Mouse (Mus musculus): Measurements from ENCODE around the gene Lin37. TPM values are rescaled to one million over a fixed set of nuclear protein-coding genes. Genes with fewer than 3 reads are reported as not detected.

Lin37 gene
- polyA plus RNA-seq, 1 experiment = not detected

DNA sequence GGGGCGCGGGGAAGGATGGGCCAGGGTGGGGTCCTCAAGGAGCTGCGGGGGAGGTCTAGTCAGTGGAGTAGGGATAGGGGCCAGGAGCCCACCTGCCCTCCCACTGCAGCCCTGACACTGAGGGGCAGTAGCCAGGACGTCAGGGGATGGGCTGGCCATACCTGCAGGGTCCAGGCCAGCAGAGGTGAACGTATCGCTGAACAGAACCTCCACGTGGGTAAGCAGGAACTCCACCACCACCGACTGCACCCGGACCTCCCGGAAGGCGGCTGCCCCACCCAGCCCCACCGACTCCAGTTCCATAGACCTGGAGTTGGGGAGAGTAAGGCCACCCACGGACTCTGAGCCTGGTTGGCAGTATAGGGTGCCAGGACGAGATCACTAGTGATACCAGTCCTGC, 32.7 kb downstream of the Lin37 start:
- H3K27ac ChIP-seq (ENCODE audit: insufficient read depth, low read depth, low read length) = no peak overlapping the region
- no peak for TF ChIP-seq POLR2A (IDR thresholded peaks at IDR 0.05; ENCODE audit: insufficient read depth, low read depth, low read length)
- TF ChIP-seq CTCF (IDR thresholded peaks at IDR 0.05; ENCODE audit: insufficient read depth, low read depth, low read length) = no peak
- 80% methylated on average over 14 of the region's 14 CpGs for WGBS
- peaks cover 47% of the 10 kb centered on the region for H3K4me1 ChIP-seq (ENCODE audit: control insufficient read depth, insufficient read depth, low read length)
- H3K4me3 ChIP-seq (ENCODE audit: insufficient read depth, low read depth, low read length) = no peak overlapping the region

DNA sequence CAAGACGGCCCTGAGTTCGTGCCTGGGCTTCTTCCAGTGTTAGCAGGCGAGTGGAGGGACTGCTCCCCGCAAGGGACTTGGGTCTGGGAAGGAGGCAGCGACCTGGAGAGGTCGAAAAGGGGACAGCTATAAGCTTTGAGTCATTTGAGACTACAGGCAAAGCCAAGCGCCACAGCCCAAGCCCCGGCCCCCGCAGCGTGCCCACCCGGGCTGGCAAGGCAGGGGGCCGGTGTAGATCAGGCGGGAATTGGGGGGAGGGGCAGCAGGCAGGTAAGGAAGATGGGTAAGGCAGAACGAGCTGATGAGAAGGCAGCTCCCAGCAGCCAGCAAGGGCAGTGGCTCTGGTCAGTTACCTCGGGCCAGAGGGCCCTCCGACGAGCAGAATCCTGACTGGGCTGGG, 33.2 kb downstream of the Lin37 start:
- peaks cover 41% of the 10 kb centered on the region for H3K4me1 ChIP-seq (ENCODE audit: control insufficient read depth, insufficient read depth, low read length)
- H3K4me3 ChIP-seq (ENCODE audit: insufficient read depth, low read depth, low read length) = no peak overlapping the region
- no peak for TF ChIP-seq POLR2A (IDR thresholded peaks at IDR 0.05; ENCODE audit: insufficient read depth, low read depth, low read length)
- no peak overlapping the region for H3K27ac ChIP-seq (ENCODE audit: insufficient read depth, low read depth, low read length)
- 43% methylated on average over 17 of the region's 17 CpGs for WGBS

DNA sequence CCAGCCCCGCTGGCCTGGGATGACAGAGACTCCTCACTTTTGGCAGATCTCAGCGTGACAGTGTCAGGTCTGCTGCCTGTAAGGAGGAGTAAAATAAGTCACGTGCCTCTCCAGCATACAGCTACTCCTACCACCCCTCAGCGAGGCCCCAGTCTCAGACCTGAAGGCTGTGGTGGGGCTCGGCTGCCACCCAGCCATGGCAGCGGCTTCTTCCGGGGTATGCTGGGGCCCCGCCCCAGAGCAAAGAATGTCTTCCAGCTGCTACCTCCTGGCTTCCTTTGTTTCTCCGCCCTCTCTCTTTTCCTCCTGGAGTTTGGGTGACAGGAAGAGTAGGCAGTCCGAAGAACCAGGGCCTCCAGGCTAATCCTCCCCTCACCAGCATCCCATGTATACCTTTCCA, 33.7 kb downstream of the Lin37 start:
- Histone ChIP-seq H3K4me3 (ENCODE audit: insufficient read depth, low read depth, low read length) (no peak overlapping the region), H3K27ac (ENCODE audit: insufficient read depth, low read depth, low read length) (no peak overlapping the region), H3K4me1 (ENCODE audit: control insufficient read depth, insufficient read depth, low read length) (peaks cover 40% of the 10 kb centered on the region)
- 54% methylated on average over 10 of the region's 10 CpGs for WGBS
- TF ChIP-seq CTCF (IDR thresholded peaks at IDR 0.05; ENCODE audit: insufficient read depth, low read depth, low read length) (no peak), POLR2A (IDR thresholded peaks at IDR 0.05; ENCODE audit: insufficient read depth, low read depth, low read length) (no peak)

DNA sequence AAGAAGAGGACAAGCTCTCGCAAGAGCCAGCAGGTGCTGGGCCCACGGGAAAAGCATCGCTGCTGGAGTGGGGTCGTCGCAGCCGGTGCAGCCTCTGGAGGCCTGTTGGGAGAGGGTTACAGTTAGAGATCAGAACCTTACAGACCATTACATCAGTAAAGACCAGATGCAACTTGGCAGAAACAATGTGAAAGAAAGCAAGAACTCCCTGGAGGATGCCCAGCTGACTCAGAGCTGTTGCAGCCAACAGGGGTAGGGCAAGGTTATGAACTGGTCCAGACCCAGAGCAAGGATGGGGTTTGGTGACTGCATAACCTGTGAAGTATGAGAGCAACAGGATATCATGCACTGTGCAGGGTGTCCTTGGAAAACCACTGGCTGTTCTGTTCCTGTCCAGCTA, 35.2 kb downstream of the Lin37 start:
- Histone ChIP-seq H3K4me1 (ENCODE audit: control insufficient read depth, insufficient read depth, low read length) (peaks cover 26% of the 10 kb centered on the region), H3K4me3 (ENCODE audit: insufficient read depth, low read depth, low read length) (no peak overlapping the region), H3K27ac (ENCODE audit: insufficient read depth, low read depth, low read length) (no peak overlapping the region)
- TF ChIP-seq CTCF (IDR thresholded peaks at IDR 0.05; ENCODE audit: insufficient read depth, low read depth, low read length) (no peak), POLR2A (IDR thresholded peaks at IDR 0.05; ENCODE audit: insufficient read depth, low read depth, low read length) (no peak)
- WGBS = 81% methylated on average over 6 of the region's 6 CpGs

DNA sequence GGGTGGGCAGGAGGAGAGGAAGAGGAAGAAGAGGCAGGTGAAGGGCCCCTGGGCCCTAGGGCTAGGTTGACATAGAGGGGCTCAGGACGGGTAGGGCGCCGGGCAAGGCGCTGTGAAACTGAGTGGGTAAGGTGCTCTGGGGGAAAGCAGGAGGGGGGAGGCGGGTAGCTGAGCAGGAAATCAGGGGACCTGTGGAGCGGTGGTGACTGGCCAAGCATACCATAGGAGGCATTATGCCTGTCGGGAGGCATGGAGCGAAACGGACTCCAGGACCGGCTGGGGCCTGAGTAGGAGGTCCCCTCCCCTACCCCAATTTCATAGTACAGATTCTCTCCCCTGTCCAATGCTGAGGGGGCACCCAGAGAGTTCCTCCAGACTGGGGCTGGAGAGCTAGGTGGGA, 36.8 kb downstream of the Lin37 start:
- 89% methylated on average over 10 of the region's 10 CpGs for WGBS
- no peak overlapping the region for H3K4me3 ChIP-seq (ENCODE audit: insufficient read depth, low read depth, low read length)
- peaks cover 15% of the 10 kb centered on the region for H3K4me1 ChIP-seq (ENCODE audit: control insufficient read depth, insufficient read depth, low read length)
- TF ChIP-seq POLR2A (IDR thresholded peaks at IDR 0.05; ENCODE audit: insufficient read depth, low read depth, low read length) (no peak), CTCF (IDR thresholded peaks at IDR 0.05; ENCODE audit: insufficient read depth, low read depth, low read length) (no peak)
- H3K27ac ChIP-seq (ENCODE audit: insufficient read depth, low read depth, low read length) = no peak overlapping the region

DNA sequence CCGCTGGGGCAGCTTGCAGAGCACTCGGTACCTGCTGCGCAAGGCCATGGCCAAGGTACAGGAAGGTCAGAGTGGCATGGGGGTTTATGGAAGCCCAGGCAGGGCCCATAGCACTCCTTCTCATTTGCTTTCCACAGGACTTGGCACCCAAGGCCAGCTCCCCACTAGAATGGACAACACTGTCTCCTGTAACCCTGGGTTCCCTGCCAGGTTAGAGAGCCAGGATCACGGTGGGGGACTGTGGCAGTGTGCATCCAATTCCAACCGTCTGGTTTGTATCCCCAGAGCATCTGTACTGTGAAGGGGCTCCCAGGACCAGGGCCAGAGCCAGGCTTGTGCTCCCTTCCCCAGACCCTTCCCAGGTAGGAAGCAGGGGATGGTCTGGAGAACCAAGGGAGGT, 38.8 kb downstream of the Lin37 start:
- TF ChIP-seq CTCF (IDR thresholded peaks at IDR 0.05; ENCODE audit: insufficient read depth, low read depth, low read length) (no peak), POLR2A (IDR thresholded peaks at IDR 0.05; ENCODE audit: insufficient read depth, low read depth, low read length) (no peak)
- Histone ChIP-seq H3K4me1 (ENCODE audit: control insufficient read depth, insufficient read depth, low read length) (peaks cover 1% of the 10 kb centered on the region; the same call in 1 of the 2 replicates), H3K4me3 (ENCODE audit: insufficient read depth, low read depth, low read length) (no peak overlapping the region), H3K27ac (ENCODE audit: insufficient read depth, low read depth, low read length) (no peak overlapping the region)
- 50% methylated on average over 5 of the region's 5 CpGs for WGBS

DNA sequence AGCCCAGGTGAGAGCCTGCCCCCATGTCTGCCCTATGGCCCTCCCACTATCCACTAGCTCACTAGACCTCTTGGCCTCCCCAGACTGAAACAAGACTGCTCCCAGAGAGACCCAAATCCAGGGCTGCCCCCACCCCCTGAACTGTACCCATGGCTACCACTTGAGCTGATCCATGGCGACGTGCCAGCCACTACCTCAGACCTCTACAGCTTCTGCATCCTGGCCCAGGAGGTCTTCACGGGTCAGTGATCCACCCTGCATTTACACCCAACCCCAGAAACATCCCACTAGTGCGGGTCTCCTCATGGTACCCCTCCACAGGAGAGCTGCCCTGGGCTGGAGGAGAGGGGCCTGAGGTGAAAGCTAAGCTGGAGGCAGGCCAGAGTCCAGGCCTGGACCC, 39.2 kb downstream of the Lin37 start:
- WGBS = 47% methylated on average over 4 of the region's 4 CpGs
- H3K4me3 ChIP-seq (ENCODE audit: insufficient read depth, low read depth, low read length) = no peak overlapping the region
- TF ChIP-seq POLR2A (IDR thresholded peaks at IDR 0.05; ENCODE audit: insufficient read depth, low read depth, low read length) = no peak
- TF ChIP-seq CTCF (IDR thresholded peaks at IDR 0.05; ENCODE audit: insufficient read depth, low read depth, low read length) = no peak
- no peak overlapping the region for H3K27ac ChIP-seq (ENCODE audit: insufficient read depth, low read depth, low read length)
- H3K4me1 ChIP-seq (ENCODE audit: control insufficient read depth, insufficient read depth, low read length) = no peaks in the 10 kb centered on the region

DNA sequence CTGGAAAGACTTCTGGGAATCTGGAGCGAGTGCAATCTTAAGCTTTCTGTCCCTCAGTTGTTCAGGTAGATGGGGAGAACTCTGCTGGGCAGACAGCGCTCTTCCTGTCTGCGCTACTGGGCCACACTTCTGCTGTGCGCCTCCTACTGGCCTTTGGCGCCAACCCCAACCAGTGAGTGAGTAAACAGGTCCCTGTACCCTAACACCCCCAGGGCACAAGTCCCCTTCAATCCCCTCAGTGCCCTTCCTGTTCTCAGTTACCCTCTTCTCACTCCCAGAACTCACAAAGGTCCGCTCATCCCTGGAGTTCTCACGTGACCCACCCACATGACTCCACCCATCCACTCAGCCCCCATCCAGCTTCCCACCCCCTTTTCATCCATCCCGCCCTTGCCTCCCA, 41.3 kb downstream of the Lin37 start:
- TF ChIP-seq POLR2A (IDR thresholded peaks at IDR 0.05; ENCODE audit: insufficient read depth, low read depth, low read length) (no peak), CTCF (IDR thresholded peaks at IDR 0.05; ENCODE audit: insufficient read depth, low read depth, low read length) (no peak)
- whole genome bisulfite sequencing = 50% methylated on average over 8 of the region's 8 CpGs
- Histone ChIP-seq H3K27ac (ENCODE audit: insufficient read depth, low read depth, low read length) (no peak overlapping the region), H3K4me1 (ENCODE audit: control insufficient read depth, insufficient read depth, low read length) (no peaks in the 10 kb centered on the region), H3K4me3 (ENCODE audit: insufficient read depth, low read depth, low read length) (no peak overlapping the region)

DNA sequence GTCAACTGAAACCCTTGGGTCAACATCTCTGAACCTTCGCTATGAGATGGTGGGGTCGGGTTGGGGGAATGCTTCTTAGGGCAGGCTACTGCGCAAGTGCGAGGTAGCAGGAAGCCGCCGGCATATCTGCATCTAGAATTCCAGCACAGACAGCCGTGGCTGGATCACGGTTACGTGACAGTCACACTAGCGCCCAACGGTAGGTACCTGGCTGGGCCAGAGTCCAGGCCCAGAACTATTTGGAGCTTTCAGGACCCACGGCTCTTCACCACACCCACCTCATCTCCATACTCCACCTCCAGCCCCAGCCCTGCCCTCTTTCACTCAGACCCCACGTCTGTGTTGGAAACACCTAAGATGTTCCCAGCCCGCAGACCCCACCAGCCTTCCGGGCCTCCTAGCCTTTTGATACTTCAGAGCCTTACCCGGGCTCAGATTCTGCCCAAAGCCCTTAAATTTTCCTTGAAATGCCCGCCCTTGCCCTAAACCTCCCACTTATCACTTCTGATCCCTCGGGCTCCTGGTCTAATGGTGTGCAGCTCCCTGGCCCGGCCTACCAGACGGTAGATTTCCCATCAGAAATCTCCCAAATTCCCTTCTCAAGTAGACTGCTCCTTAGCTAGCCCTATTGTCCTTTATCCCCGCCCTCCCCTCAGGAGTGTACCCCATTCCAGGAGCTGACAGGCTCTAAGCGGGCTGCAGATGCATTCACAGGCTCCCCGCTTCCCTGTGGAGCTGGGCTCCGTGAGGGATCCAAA, 44.5 kb downstream of the Lin37 start:
- Histone ChIP-seq H3K27ac (ENCODE audit: insufficient read depth, low read depth, low read length) (no peak overlapping the region), H3K4me1 (ENCODE audit: control insufficient read depth, insufficient read depth, low read length) (no peaks in the 10 kb centered on the region), H3K4me3 (ENCODE audit: insufficient read depth, low read depth, low read length) (no peak overlapping the region)
- WGBS = 74% methylated on average over 24 of the region's 24 CpGs
- TF ChIP-seq POLR2A (IDR thresholded peaks at IDR 0.05; ENCODE audit: insufficient read depth, low read depth, low read length) (no peak), CTCF (IDR thresholded peaks at IDR 0.05; ENCODE audit: insufficient read depth, low read depth, low read length) (no peak)

All from olfactory bulb, adult 2 months (tissue).